Mouse (Mus musculus): ENCODE data around the gene Usp8.

DNA sequence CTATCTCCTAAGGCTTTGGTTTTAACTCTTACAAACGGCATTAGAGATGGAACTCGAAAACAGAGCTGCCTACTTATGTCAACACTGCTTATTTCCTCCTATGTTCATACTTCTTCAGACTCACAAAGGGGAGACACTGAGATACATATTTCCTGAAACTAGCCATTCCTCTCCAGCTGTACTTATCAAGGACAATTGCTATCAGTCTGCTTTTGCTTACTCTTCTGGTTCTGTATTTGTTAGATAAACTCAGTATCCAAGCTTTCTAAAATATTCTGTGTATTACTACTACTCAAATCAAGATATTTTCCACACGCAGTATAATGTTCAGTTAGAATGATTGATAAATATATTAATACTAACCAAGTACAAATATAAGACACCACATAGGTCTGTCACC is 94.9 kb downstream of the Usp8 start:
- TF ChIP-seq CTCF (IDR thresholded peaks at IDR 0.05; ENCODE audit: extremely low read depth, insufficient read depth, low read length) (no peak), POLR2A (IDR thresholded peaks at IDR 0.05; ENCODE audit: extremely low read depth, insufficient read depth, low read length) (no peak)
